Mouse (Mus musculus) stomach, embryonic 16.5 days (tissue): Measurements from ENCODE around the gene Cidec. TPM values are rescaled to one million over a fixed set of nuclear protein-coding genes. Genes with fewer than 3 reads are reported as not detected.

Source experiments
- ATAC-seq: fragments of 200-750 bp; cut with Nextera tagmentation; 2 replicates; pipeline ENCODE4 v1.8.0; 2017; ENCODE audit warnings: moderate number of reproducible peaks, moderate TSS enrichment; ENCODE audit not compliant: insufficient read depth, low FRiP score
- H3K27ac ChIP-seq: fragments of 300-500 bp; sonication (generic); 2 replicates; pipeline ENCODE4 v1.5.1; 2014; ENCODE audit warnings: low read length
- H3K27me3 ChIP-seq: fragments of 300-500 bp; sonication (generic); 2 replicates; pipeline ENCODE4 v1.6.1; 2014; ENCODE audit warnings: low read length, control low read depth, mixed read lengths; ENCODE audit not compliant: control insufficient read depth, insufficient read depth
- H3K36me3 ChIP-seq: fragments of 300-500 bp; sonication (generic); 2 replicates; pipeline ENCODE4 v1.6.1; 2014; ENCODE audit warnings: low read length; ENCODE audit not compliant: control insufficient read depth, insufficient read depth
- H3K4me1 ChIP-seq: fragments of 300-500 bp; sonication (generic); 2 replicates; pipeline ENCODE4 v1.6.1; 2014; ENCODE audit warnings: low read length, control low read depth, mixed read lengths; ENCODE audit not compliant: control insufficient read depth, insufficient read depth
- H3K4me2 ChIP-seq: fragments of 300-500 bp; sonication (generic); 2 replicates; pipeline ENCODE4 v1.6.1; 2014; ENCODE audit warnings: low read depth, low read length, mixed read lengths
- H3K4me3 ChIP-seq: fragments of 300-500 bp; sonication (generic); replicated peaks from 2 replicates; pipeline ENCODE4 v1.5.1; 2014; ENCODE audit warnings: mild to moderate bottlenecking, low read length
- H3K9ac ChIP-seq: fragments of 300-500 bp; sonication (generic); 2 replicates; pipeline ENCODE4 v1.6.1; 2014; ENCODE audit warnings: low read length
- H3K9me3 ChIP-seq: fragments of 300-500 bp; sonication (generic); replicated peaks from 2 replicates; pipeline ENCODE4 v1.6.1; 2016; ENCODE audit warnings: low read length, control low read depth; ENCODE audit not compliant: control insufficient read depth
- WGBS: fragments of 180-500 bp; shearing (Covaris S2); extraction: QIAGEN DNeasy Blood & Tissue Kit; methylation state at CpG from one replicate; pipeline ENCODE4 v1.1.7; 2014; 5-methylcytosine and 5-hydroxymethylcytosine counted together
- polyA plus RNA-seq: library from polyadenylated mRNA; unstranded; fragments of >200 nt; fragmentation: Nextera tagmentation; extraction: Ambion mirVana; gene quantifications from 2 replicates; pipeline ENCODE4 v1.2.1, GENCODE M21; 2015

Gene Cidec
- polyA plus RNA-seq, 1 experiment from 2014 or later = 3.6 TPM

- no peaks in the 10 kb centered on the region for H3K27me3 ChIP-seq
- H3K4me2 ChIP-seq = no peak overlapping the region
- no peaks in the 10 kb centered on the region for H3K4me1 ChIP-seq
- H3K27ac ChIP-seq = no peak overlapping the region
- ATAC-seq = no peak
- 0 out of 2 replicates have a peak, but pooled peaks cover 3% of the 10 kb centered on the region for H3K9me3 ChIP-seq
- no peak overlapping the region for H3K9ac ChIP-seq
- no peak overlapping the region for H3K4me3 ChIP-seq
- WGBS = 84% methylated on average over 16 of the region's 16 CpGs
- no peaks in the 10 kb centered on the region for H3K36me3 ChIP-seq
Measured at GRCm38 (mm10) chr6:113428006-113428405, 7.6 kb downstream of the Cidec start.

GRCm38 (mm10) chr6:113427397-113427796 is 8.2 kb downstream of the Cidec start:
- no peak overlapping the region for H3K27ac ChIP-seq
- 0 out of 2 replicates have a peak, but pooled peaks cover 3% of the 10 kb centered on the region for H3K9me3 ChIP-seq
- no peak for ATAC-seq
- H3K9ac ChIP-seq = no peak overlapping the region
- H3K4me2 ChIP-seq = no peak overlapping the region
- H3K4me3 ChIP-seq = no peak overlapping the region
- no peaks in the 10 kb centered on the region for H3K36me3 ChIP-seq
- H3K4me1 ChIP-seq = no peaks in the 10 kb centered on the region
- 61% methylated on average over 3 of the region's 3 CpGs for WGBS
- H3K27me3 ChIP-seq = no peaks in the 10 kb centered on the region

DNA sequence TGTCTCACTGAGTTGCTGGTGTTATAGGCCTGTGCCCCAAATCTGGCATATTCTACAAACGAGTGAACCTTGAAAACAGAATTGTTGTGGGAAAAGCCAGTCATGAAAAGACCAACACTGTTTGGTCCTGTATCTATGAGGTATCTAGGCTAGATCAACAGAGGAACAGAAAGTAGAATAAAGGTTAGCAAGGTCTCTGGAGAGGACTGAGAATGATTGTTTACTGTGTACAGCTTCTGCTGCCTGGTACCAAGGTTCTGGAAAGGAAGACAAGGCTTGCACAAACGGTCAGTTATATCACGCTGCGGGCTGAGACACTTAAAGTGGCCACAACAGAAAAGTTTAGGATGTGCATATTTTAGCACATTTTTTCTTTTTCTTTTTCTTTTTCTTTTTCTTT is 8.9 kb downstream of the Cidec start:
- H3K27ac ChIP-seq = no peak overlapping the region
- no peak overlapping the region for H3K9ac ChIP-seq
- H3K4me1 ChIP-seq = no peaks in the 10 kb centered on the region
- no peak overlapping the region for H3K4me3 ChIP-seq
- H3K27me3 ChIP-seq = no peaks in the 10 kb centered on the region
- 0 out of 2 replicates have a peak, but pooled peaks cover 3% of the 10 kb centered on the region for H3K9me3 ChIP-seq
- no peak overlapping the region for H3K4me2 ChIP-seq
- H3K36me3 ChIP-seq = no peaks in the 10 kb centered on the region
- 89% methylated on average over 4 of the region's 4 CpGs for WGBS
- no peak for ATAC-seq

- Histone ChIP-seq H3K9ac (no peak overlapping the region), H3K36me3 (no peaks in the 10 kb centered on the region), H3K4me1 (no peaks in the 10 kb centered on the region), H3K4me2 (no peak overlapping the region), H3K27ac (no peak overlapping the region), H3K27me3 (no peaks in the 10 kb centered on the region), H3K4me3 (no peak overlapping the region), H3K9me3 (0 out of 2 replicates have a peak, but pooled peaks cover 3% of the 10 kb centered on the region)
- 71% methylated on average over 7 of the region's 7 CpGs for WGBS
- no peak for ATAC-seq
Measured at GRCm38 (mm10) chr6:113424187-113424586, 11.4 kb downstream of the Cidec start.

DNA sequence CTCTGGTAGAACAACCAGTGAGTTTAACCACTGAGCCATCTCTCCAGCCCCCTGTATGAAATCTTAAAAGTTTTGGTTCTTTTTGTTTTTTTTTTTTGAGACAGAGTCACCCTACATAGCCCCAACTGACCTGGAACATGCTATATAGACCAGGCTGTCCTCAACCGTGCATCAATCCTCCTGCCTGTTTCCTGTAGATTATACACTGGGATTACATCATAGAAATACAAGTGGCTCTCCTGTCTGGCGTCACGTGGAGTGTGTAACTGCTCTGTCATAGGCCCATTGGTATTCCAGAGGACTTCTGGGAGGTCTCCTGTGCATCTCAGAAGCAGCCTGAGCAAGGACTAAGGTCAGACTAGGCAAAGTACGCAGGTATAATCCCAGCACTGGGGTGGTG is 12.6 kb downstream of the Cidec start:
- H3K36me3 ChIP-seq = no peaks in the 10 kb centered on the region
- no peak overlapping the region for H3K9ac ChIP-seq
- no peak overlapping the region for H3K4me2 ChIP-seq
- 64% methylated on average over 4 of the region's 4 CpGs for WGBS
- H3K4me3 ChIP-seq = no peak overlapping the region
- H3K27ac ChIP-seq = no peak overlapping the region
- H3K9me3 ChIP-seq = 0 out of 2 replicates have a peak, but pooled peaks cover 3% of the 10 kb centered on the region
- no peaks in the 10 kb centered on the region for H3K27me3 ChIP-seq
- ATAC-seq = no peak
- peaks cover 6% of the 10 kb centered on the region for H3K4me1 ChIP-seq

- no peaks in the 10 kb centered on the region for H3K36me3 ChIP-seq
- H3K4me1 ChIP-seq = peaks cover 8% of the 10 kb centered on the region
- H3K4me3 ChIP-seq = peak within 1 kb of the TSS; percentile 59
- H3K9ac ChIP-seq = peak within 1 kb of the TSS; percentile 66
- H3K4me2 ChIP-seq = peak within 1 kb of the TSS; percentile 62
- WGBS = under 1% methylated on average over 25 of the region's 25 CpGs
- ATAC-seq = peak; percentile 97
- no peaks in the 10 kb centered on the region for H3K9me3 ChIP-seq
- H3K27ac ChIP-seq = no peak within 1 kb of the TSS
- H3K27me3 ChIP-seq = no peaks in the 10 kb centered on the region
Measured at GRCm38 (mm10) chr6:113419199-113419587, 16.4 kb downstream of the Cidec start, which contains the start of gene Rpusd3. Rpusd3 (minus strand) TSS chr6:113419340.

DNA sequence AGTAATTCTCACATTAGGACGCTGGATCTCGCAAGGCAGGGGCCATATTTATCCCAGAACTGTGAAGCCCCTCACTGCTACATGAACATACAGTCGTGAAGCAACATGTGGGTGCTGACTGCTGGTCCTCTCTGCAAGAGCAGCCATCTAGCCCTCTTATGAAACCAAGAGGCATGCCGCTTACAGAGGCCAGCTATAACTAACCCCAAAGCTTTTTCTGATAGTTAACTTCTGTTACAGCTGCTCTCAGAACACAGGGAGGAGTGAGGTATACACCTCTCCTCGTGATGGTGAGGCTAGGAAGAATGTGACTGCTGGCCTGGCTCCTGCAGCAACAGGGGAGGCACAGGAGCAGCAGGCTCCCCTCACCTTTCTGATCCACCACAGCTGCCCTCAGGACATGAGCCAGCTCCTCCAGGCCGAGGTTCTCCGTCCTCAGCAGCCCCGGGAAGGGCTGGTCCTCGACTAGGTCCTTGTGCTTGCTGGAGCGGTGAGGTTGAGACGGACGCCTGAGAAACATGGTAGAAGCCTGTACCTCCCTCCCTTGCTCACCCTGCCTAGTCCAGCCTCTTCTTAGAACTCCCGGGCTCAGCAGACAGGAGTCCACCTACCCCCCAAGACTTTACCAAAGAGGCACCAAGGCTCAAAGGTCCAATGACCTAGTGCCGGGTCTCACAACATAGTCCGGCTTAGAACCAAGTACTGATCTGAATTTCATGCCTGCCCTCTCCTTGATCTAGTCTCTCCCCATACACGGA is 16.9 kb downstream of the Cidec start:
- H3K4me3 ChIP-seq = peak overlapping the region; percentile 59
- no peaks in the 10 kb centered on the region for H3K9me3 ChIP-seq
- no peaks in the 10 kb centered on the region for H3K27me3 ChIP-seq
- H3K27ac ChIP-seq = no peak overlapping the region
- peak overlapping the region; percentile 65 for H3K9ac ChIP-seq
- peaks cover 8% of the 10 kb centered on the region for H3K4me1 ChIP-seq
- 9% methylated on average over 16 of the region's 16 CpGs for WGBS
- peak; percentile 59; the same call in 1 of the 2 replicates for ATAC-seq
- H3K4me2 ChIP-seq = peak overlapping the region; percentile 62
- H3K36me3 ChIP-seq = no peaks in the 10 kb centered on the region

GRCm38 (mm10) chr6:113416416-113416815 is 19.1 kb downstream of the Cidec start:
- Histone ChIP-seq H3K9me3 (no peaks in the 10 kb centered on the region), H3K27me3 (no peaks in the 10 kb centered on the region), H3K36me3 (no peaks in the 10 kb centered on the region), H3K9ac (no peak overlapping the region), H3K4me3 (no peak overlapping the region), H3K27ac (no peak overlapping the region), H3K4me1 (peaks cover 8% of the 10 kb centered on the region), H3K4me2 (no peak overlapping the region)
- no peak for ATAC-seq
- WGBS = 71% methylated on average over 5 of the region's 5 CpGs

DNA sequence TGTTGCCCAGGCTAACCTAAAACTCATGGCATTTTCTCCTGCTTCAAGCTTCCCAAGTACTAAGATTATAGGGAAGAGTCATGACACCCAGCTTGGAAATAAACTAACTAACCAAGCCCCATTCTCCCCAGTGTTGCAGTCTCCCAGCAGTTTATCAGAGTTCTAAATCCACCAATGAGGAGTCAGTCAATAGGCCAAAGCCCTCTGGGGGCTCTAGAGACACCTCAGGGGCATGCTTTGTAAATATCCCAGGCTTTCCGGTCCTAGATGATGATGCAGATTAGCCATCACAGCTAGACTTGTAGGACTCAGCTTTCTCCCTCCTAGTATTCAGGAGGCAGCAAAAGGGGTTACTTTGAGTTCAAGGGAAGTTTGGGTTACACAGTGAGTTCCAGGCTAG is 25.6 kb downstream of the Cidec start:
- ATAC-seq = no peak
- H3K4me2 ChIP-seq = no peak overlapping the region

More for the DNA sequence above, 25.6 kb downstream of the Cidec start:
- 50% methylated on average over 1 of the region's 1 CpGs for WGBS
- H3K9me3 ChIP-seq = no peaks in the 10 kb centered on the region
- H3K27ac ChIP-seq = no peak overlapping the region
- H3K4me3 ChIP-seq = no peak overlapping the region
- H3K9ac ChIP-seq = no peak overlapping the region
- no peaks in the 10 kb centered on the region for H3K27me3 ChIP-seq
- no peaks in the 10 kb centered on the region for H3K36me3 ChIP-seq
- H3K4me1 ChIP-seq = no peaks in the 10 kb centered on the region
